Mouse (Mus musculus) lung, postnatal 0 days (tissue): Measurements from ENCODE around the gene Fam196b. TPM values are rescaled to one million over a fixed set of nuclear protein-coding genes. Genes with fewer than 3 reads are reported as not detected.

Experiments used
- ATAC-seq: fragments of 200-750 bp; cut with Nextera tagmentation; 2 replicates; pipeline ENCODE4 v1.8.0; 2017; ENCODE audit warnings: moderate library complexity
- DNase-seq: peaks from one replicate; pipeline ENCODE4 v3.0.0-alpha.2; 2016; ENCODE audit warnings: low spot score
- H3K27ac ChIP-seq: fragments of 300-500 bp; sonication (generic); 2 replicates; pipeline ENCODE4 v1.5.1; 2014; ENCODE audit warnings: antibody characterized with exemption, mild to moderate bottlenecking, low read length, mixed read lengths
- H3K27me3 ChIP-seq: fragments of 300-500 bp; sonication (generic); replicated peaks from 2 replicates; pipeline ENCODE4 v1.6.1; 2014; ENCODE audit warnings: low read length, mixed read lengths; ENCODE audit not compliant: insufficient read depth
- H3K36me3 ChIP-seq: fragments of 300-500 bp; sonication (generic); 2 replicates; pipeline ENCODE4 v1.6.1; 2014; ENCODE audit warnings: low read length, mixed read lengths; ENCODE audit not compliant: insufficient read depth
- H3K4me1 ChIP-seq: fragments of 300-500 bp; sonication (generic); 2 replicates; pipeline ENCODE4 v1.6.1; 2014; ENCODE audit warnings: antibody characterized with exemption, low read depth, low read length, mixed read lengths; ENCODE audit not compliant: insufficient read depth
- H3K4me2 ChIP-seq: fragments of 300-500 bp; sonication (generic); replicated peaks from 2 replicates; pipeline ENCODE4 v1.6.1; 2014; ENCODE audit warnings: low read depth, mild to moderate bottlenecking, low read length, moderate library complexity, mixed read lengths
- H3K4me3 ChIP-seq: fragments of 300-500 bp; sonication (generic); 2 replicates; pipeline ENCODE4 v1.5.1; 2014; ENCODE audit warnings: low read depth, low read length
- H3K9ac ChIP-seq: fragments of 300-500 bp; sonication (generic); replicated peaks from 2 replicates; pipeline ENCODE4 v1.6.1; 2014; ENCODE audit warnings: low read depth, mild to moderate bottlenecking
- H3K9me3 ChIP-seq: fragments of 300-500 bp; sonication (generic); 2 replicates; pipeline ENCODE4 v1.6.1; 2016; ENCODE audit warnings: low read length, mixed read lengths
- CTCF ChIP-seq: IDR thresholded peaks from 2 replicates; pipeline ENCODE4 v1.5.1; 2016; ENCODE audit warnings: antibody characterized with exemption, mild to moderate bottlenecking
- EP300 ChIP-seq: IDR thresholded peaks from 2 replicates; pipeline ENCODE4 v1.6.1; 2016; ENCODE audit warnings: antibody characterized with exemption, mild to moderate bottlenecking, control low read depth
- WGBS: fragments of 180-500 bp; shearing (Covaris S2); extraction: QIAGEN DNeasy Blood & Tissue Kit; methylation state at CpG from one replicate; pipeline ENCODE4 v1.1.7; 2014; 5-methylcytosine and 5-hydroxymethylcytosine counted together
- polyA plus RNA-seq: library from polyadenylated mRNA; unstranded; fragments of >200 nt; fragmentation: Nextera tagmentation; extraction: Ambion mirVana; gene quantifications from 2 replicates; pipeline ENCODE4 v1.2.1, GENCODE M21; 2015

Fam196b gene
- polyA plus RNA-seq, result 0.08 and 0.10 TPM in 2 replicates

GRCm38 (mm10) chr11:34314534-34315379 lies at the start of gene Fam196b:
Gene Fam196b, plus strand, starts transcription at chr11:34314822.
- ATAC-seq (no peak), DNase-seq (peak; percentile 41)
- Histone ChIP-seq H3K9ac (no peak within 1 kb of the TSS), H3K4me2 (no peak within 1 kb of the TSS; the same call in 1 of the 2 replicates), H3K36me3 (no peaks in the 10 kb centered on the region), H3K27ac (no peak within 1 kb of the TSS), H3K4me1 (no peaks in the 10 kb centered on the region), H3K27me3 (no peaks in the 10 kb centered on the region), H3K9me3 (no peaks in the 10 kb centered on the region), H3K4me3 (no peak within 1 kb of the TSS)
- TF ChIP-seq CTCF (peak; percentile 70), EP300 (no peak)
- 10% methylated on average over 13 of the region's 13 CpGs for WGBS

GRCm38 (mm10) chr11:34272016-34272415 lies 42.6 kb upstream of the Fam196b start:
- ATAC-seq, result no peak
- DNase-seq, result no peak
- Histone ChIP-seq H3K4me3 (no peak overlapping the region), H3K9ac (no peak overlapping the region), H3K27me3 (no peaks in the 10 kb centered on the region), H3K4me2 (no peak overlapping the region), H3K9me3 (no peaks in the 10 kb centered on the region), H3K36me3 (no peaks in the 10 kb centered on the region), H3K27ac (no peak overlapping the region), H3K4me1 (no peaks in the 10 kb centered on the region)
- TF ChIP-seq EP300 (no peak), CTCF (no peak)
- WGBS, result 71% methylated on average over 10 of the region's 10 CpGs

- Histone ChIP-seq H3K4me1 (no peaks in the 10 kb centered on the region), H3K9ac (no peak overlapping the region), H3K36me3 (no peaks in the 10 kb centered on the region), H3K4me3 (no peak overlapping the region), H3K27ac (no peak overlapping the region), H3K27me3 (no peaks in the 10 kb centered on the region), H3K9me3 (no peaks in the 10 kb centered on the region), H3K4me2 (no peak overlapping the region)
- 43% methylated on average over 2 of the region's 2 CpGs for WGBS
- TF ChIP-seq CTCF (peak; percentile 44), EP300 (no peak)
- no peak for ATAC-seq
- DNase-seq, result no peak
Measured at GRCm38 (mm10) chr11:34275941-34276340, 38.7 kb upstream of the Fam196b start.

- Histone ChIP-seq H3K9ac (no peak overlapping the region), H3K4me1 (no peaks in the 10 kb centered on the region), H3K4me3 (no peak overlapping the region), H3K36me3 (no peaks in the 10 kb centered on the region), H3K4me2 (no peak overlapping the region), H3K27me3 (no peaks in the 10 kb centered on the region), H3K27ac (no peak overlapping the region), H3K9me3 (no peaks in the 10 kb centered on the region)
- 55% methylated on average over 14 of the region's 14 CpGs for WGBS
- TF ChIP-seq CTCF (no peak), EP300 (no peak)
- DNase-seq (no peak), ATAC-seq (no peak)
Measured at GRCm38 (mm10) chr11:34276363-34277046, 38.1 kb upstream of the Fam196b start.

GRCm38 (mm10) chr11:34277047-34277445 lies 37.6 kb upstream of the Fam196b start:
- no peak overlapping the region for H3K27ac ChIP-seq
- H3K9me3 ChIP-seq, result no peaks in the 10 kb centered on the region
- ATAC-seq (no peak), DNase-seq (no peak)
- TF ChIP-seq EP300 (no peak), CTCF (no peak)
- H3K4me1 ChIP-seq, result no peaks in the 10 kb centered on the region
- H3K4me2 ChIP-seq, result no peak overlapping the region
- H3K4me3 ChIP-seq, result no peak overlapping the region
- no peak overlapping the region for H3K9ac ChIP-seq
- H3K27me3 ChIP-seq, result no peaks in the 10 kb centered on the region
- 68% methylated on average over 3 of the region's 3 CpGs for WGBS
- H3K36me3 ChIP-seq, result no peaks in the 10 kb centered on the region

- WGBS, result 52% methylated on average over 13 of the region's 13 CpGs
- no peaks in the 10 kb centered on the region for H3K27me3 ChIP-seq
- no peaks in the 10 kb centered on the region for H3K9me3 ChIP-seq
- no peak overlapping the region for H3K4me2 ChIP-seq
- H3K9ac ChIP-seq, result no peak overlapping the region
- no peaks in the 10 kb centered on the region for H3K4me1 ChIP-seq
- no peak for DNase-seq
- H3K27ac ChIP-seq, result no peak overlapping the region
- H3K4me3 ChIP-seq, result no peak overlapping the region
- H3K36me3 ChIP-seq, result no peaks in the 10 kb centered on the region
- ATAC-seq, result no peak
- TF ChIP-seq CTCF (no peak), EP300 (no peak)
Measured at GRCm38 (mm10) chr11:34284124-34284808, 30.4 kb upstream of the Fam196b start.
